Mouse (Mus musculus) midbrain, embryonic 13.5 days (tissue): ENCODE results near the gene Id3. TPM values are rescaled to one million over a fixed set of nuclear protein-coding genes. Genes with fewer than 3 reads are reported as not detected.

Experiments used
- ATAC-seq: fragments of 200-750 bp; cut with Nextera tagmentation; 2 replicates; pipeline ENCODE4 v1.8.0; 2017; ENCODE audit warnings: mild to moderate bottlenecking, moderate TSS enrichment, moderate library complexity
- H3K27ac ChIP-seq: fragments of 300-500 bp; sonication (generic); 2 replicates; pipeline ENCODE4 v1.5.1; 2015; ENCODE audit warnings: inconsistent platforms, mild to moderate bottlenecking, moderate library complexity
- H3K27me3 ChIP-seq: fragments of 300-500 bp; sonication (generic); 2 replicates; pipeline ENCODE4 v1.6.1; 2015; ENCODE audit warnings: mild to moderate bottlenecking, inconsistent platforms
- H3K36me3 ChIP-seq: fragments of 300-500 bp; sonication (generic); 2 replicates; pipeline ENCODE4 v1.6.1; 2015; ENCODE audit warnings: mild to moderate bottlenecking, inconsistent platforms
- H3K4me1 ChIP-seq: fragments of 300-500 bp; sonication (generic); replicated peaks from 2 replicates; pipeline ENCODE4 v1.6.1; 2015; ENCODE audit warnings: inconsistent platforms
- H3K4me2 ChIP-seq: fragments of 300-500 bp; sonication (generic); replicated peaks from 2 replicates; pipeline ENCODE4 v1.6.1; 2015; ENCODE audit warnings: moderate library complexity, mild to moderate bottlenecking, inconsistent platforms
- H3K4me3 ChIP-seq: fragments of 300-500 bp; sonication (generic); replicated peaks from 2 replicates; pipeline ENCODE4 v1.5.1; 2015; ENCODE audit warnings: mild to moderate bottlenecking, inconsistent platforms
- H3K9ac ChIP-seq: fragments of 300-500 bp; sonication (generic); replicated peaks from 2 replicates; pipeline ENCODE4 v1.6.1; 2015; ENCODE audit warnings: mild to moderate bottlenecking, inconsistent platforms
- H3K9me3 ChIP-seq: fragments of 300-500 bp; sonication (generic); 2 replicates; pipeline ENCODE4 v1.6.1; 2016; ENCODE audit warnings: mild to moderate bottlenecking, inconsistent platforms
- WGBS: fragments of 180-500 bp; shearing (Covaris S2); methylation state at CpG from one replicate; pipeline ENCODE4 v1.1.7; 2015; 5-methylcytosine and 5-hydroxymethylcytosine counted together
- polyA plus RNA-seq: library from polyadenylated mRNA; unstranded; fragments of >200 nt; fragmentation: Nextera tagmentation; extraction: Ambion mirVana; gene quantifications from 2 replicates; pipeline ENCODE4 v1.2.1, GENCODE M21; 2015

Gene Id3
- polyA plus RNA-seq, 1 experiment from 2014 or later = 214 TPM

DNA sequence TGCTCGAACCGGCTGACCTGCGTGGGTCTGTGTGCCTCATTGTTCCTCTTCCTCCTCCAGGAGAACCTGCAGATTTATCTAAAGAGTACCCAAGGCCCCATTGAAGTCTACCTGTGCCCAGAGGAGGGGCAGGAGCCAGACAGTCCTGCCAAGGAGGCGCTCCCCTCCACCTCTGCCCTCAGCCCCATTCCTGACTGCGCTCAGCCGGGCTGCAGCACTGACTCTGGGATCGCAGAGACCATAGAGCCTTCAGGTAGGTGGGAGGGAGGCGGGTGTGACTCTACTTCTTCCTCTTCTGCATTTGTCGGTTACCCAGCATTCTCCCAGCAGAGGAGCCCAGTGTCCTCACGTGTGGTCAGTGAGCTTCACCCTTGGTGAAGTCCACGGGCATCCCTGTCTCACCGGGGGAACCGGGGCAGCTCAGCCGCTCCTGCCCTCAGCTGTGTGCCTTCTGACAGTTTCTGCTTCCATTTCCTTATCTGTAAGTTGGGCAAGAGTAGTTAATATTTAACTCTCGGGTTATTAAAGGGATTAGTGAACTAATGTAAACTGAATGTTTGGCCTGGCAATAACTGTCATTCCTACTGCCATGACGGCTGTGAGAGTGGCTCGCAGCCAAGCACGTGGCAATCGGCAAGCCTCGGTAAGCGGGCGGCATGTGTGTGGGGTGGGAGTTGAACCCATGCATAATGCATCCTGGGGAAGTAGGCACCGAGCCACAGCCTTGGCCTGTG lies 43.6 kb downstream of the Id3 start:
- H3K9ac ChIP-seq = no peak overlapping the region
- H3K4me1 ChIP-seq = no peaks in the 10 kb centered on the region
- no peak overlapping the region for H3K4me2 ChIP-seq
- no peak overlapping the region for H3K27ac ChIP-seq
- peaks cover 14% of the 10 kb centered on the region; the same call in 1 of the 2 replicates for H3K36me3 ChIP-seq
- 90% methylated on average over 23 of the region's 23 CpGs for WGBS
- H3K4me3 ChIP-seq = no peak overlapping the region
- H3K9me3 ChIP-seq = no peaks in the 10 kb centered on the region
- ATAC-seq = no peak
- no peaks in the 10 kb centered on the region for H3K27me3 ChIP-seq

DNA sequence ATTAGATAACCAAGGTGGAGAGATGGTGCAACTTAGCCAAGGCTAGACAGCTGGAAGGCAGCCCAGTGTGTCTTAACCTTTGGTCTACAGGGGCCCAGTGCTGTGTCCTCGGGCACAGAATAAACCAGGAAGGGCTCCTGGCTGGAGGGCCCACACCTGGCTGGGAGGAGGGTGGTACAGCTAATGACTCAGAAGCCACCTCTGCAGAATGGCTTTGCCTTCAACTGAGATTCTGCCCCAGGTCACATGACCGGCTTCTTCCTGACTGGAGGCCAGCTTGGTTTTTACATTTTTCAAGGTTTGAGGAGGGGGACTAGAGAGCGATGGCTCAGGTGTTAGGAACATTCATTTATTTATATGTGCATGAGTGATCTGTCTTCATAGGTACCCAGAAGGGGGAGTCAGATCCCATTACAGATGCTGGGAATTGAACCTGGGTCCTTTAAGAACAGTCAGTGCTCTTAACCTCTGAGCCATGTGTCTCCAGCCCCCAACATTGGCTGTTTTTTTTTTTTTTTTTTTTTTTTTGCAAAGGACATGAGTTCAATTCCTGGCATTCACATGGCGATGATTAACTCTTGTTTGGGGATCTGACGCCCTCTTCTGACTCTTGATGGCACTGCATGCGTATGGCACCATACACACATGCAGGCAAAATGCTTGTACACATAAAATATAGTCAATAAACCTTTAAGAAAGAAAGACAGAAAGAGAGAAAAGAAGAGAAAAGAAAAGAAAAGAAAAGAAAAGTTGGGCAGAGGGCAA lies 45.9 kb downstream of the Id3 start:
- H3K36me3 ChIP-seq = peaks cover 21% of the 10 kb centered on the region; the same call in 1 of the 2 replicates
- 87% methylated on average over 6 of the region's 6 CpGs for WGBS

DNA sequence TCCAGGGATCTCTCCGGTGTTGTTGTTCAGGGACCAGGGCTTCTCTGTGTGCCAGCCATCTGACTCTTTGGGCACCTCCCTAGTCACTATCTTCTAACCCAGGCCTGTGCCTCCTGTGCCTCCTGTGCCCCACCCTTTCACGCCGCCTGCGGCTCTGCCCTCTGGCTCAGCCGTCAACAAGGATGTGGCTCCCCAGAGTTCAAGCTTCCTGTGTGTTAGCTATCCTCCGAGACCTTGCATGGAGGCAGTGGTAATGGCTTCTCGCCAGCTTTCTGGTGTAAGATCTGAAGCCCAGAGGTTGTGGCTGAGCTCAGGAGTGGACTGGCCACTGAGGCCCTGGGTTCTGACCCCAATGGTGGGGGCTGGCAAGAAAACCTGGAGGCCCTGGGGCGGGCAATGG lies 46.6 kb downstream of the Id3 start:
- no peak overlapping the region for H3K4me3 ChIP-seq
- ATAC-seq = no peak
- H3K4me1 ChIP-seq = no peaks in the 10 kb centered on the region
- peaks cover 21% of the 10 kb centered on the region; the same call in 1 of the 2 replicates for H3K36me3 ChIP-seq
- H3K9ac ChIP-seq = no peak overlapping the region
- no peaks in the 10 kb centered on the region for H3K27me3 ChIP-seq
- H3K4me2 ChIP-seq = no peak overlapping the region
- WGBS = 85% methylated on average over 8 of the region's 8 CpGs
- H3K9me3 ChIP-seq = no peaks in the 10 kb centered on the region
- no peak overlapping the region for H3K27ac ChIP-seq

More for the DNA sequence above, 45.9 kb downstream of the Id3 start:
- H3K27me3 ChIP-seq = no peaks in the 10 kb centered on the region
- no peaks in the 10 kb centered on the region for H3K9me3 ChIP-seq
- no peak overlapping the region for H3K27ac ChIP-seq
- H3K4me1 ChIP-seq = no peaks in the 10 kb centered on the region
- no peak overlapping the region for H3K9ac ChIP-seq
- ATAC-seq = no peak
- no peak overlapping the region for H3K4me3 ChIP-seq
- no peak overlapping the region for H3K4me2 ChIP-seq

DNA sequence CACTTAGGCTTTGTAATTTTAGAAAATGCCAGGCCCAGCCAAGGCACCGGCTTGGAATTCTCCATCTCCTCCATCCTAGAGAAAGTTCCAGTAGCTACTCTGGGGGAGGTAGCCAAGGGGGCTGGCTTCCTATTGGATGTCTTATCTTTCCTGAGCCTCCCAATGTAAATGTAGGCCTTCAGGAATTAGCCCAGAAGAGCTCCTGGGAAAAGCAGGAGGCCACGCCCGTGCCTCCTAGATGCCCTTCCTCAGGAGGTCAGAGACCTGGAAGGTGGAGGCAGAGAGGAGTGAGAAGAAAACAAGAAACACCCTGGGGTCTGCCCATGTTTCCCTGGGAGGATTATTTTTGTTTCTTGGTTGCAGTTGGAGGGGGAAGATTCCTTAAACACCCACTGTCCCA lies 50.3 kb downstream of the Id3 start:
- 85% methylated on average over 3 of the region's 3 CpGs for WGBS
- no peaks in the 10 kb centered on the region for H3K27me3 ChIP-seq
- H3K4me1 ChIP-seq = no peaks in the 10 kb centered on the region
- no peak for ATAC-seq
- no peaks in the 10 kb centered on the region for H3K9me3 ChIP-seq
- no peak overlapping the region for H3K4me3 ChIP-seq
- H3K4me2 ChIP-seq = no peak overlapping the region
- no peak overlapping the region for H3K9ac ChIP-seq
- H3K36me3 ChIP-seq = peaks cover 11% of the 10 kb centered on the region; the same call in 1 of the 2 replicates
- H3K27ac ChIP-seq = no peak overlapping the region

DNA sequence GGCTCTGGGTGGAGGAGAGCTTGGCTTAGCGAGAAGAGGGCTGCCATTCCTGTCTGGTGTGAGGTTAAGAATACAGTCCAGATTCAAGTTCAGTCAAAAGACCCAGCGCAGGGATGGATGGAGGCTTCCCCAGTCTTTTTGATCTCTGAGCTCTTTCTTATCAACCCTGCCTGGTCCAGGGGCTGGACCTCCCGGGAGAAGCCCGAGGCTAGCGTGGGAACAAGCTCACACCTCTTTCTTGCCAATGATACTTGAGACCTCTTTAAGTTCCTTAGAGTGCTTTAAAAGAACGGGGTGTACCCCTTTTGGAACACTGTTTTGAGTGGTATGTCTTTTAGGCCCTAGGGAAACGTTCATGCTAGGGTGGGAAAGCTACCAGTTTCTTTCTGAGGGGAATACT lies 51.7 kb downstream of the Id3 start:
- no peaks in the 10 kb centered on the region for H3K9me3 ChIP-seq
- H3K4me1 ChIP-seq = no peaks in the 10 kb centered on the region
- H3K4me3 ChIP-seq = no peak overlapping the region
- no peak overlapping the region for H3K27ac ChIP-seq
- H3K9ac ChIP-seq = no peak overlapping the region
- H3K4me2 ChIP-seq = no peak overlapping the region
- WGBS = 62% methylated on average over 7 of the region's 7 CpGs
- ATAC-seq = no peak
- peaks cover 11% of the 10 kb centered on the region; the same call in 1 of the 2 replicates for H3K36me3 ChIP-seq
- H3K27me3 ChIP-seq = no peaks in the 10 kb centered on the region

Other genes with a start within 250 kb of the Id3 start
- gene Cnr2, start 248.1 kb upstream of the Id3 start, polyA plus RNA-seq = 0.12 and 0.16 TPM in 2 replicates
- 49.5 and 52.9 TPM in 2 replicates for gene Fuca1, start 222.8 kb upstream of the Id3 start, polyA plus RNA-seq
- gene Hmgcl, start 197.0 kb upstream of the Id3 start, polyA plus RNA-seq = 50.3 and 51.0 TPM in 2 replicates
- gene Gale, start 179.8 kb upstream of the Id3 start, polyA plus RNA-seq = 39.0 and 40.1 TPM in 2 replicates
- 190 and 210 TPM in 2 replicates for gene Lypla2, start 170.9 kb upstream of the Id3 start, polyA plus RNA-seq
- 55.0 and 57.3 TPM in 2 replicates for gene Pithd1, start 156.2 kb upstream of the Id3 start, polyA plus RNA-seq
- 27.8 and 30.1 TPM in 2 replicates for gene Eloa, start 121.7 kb upstream of the Id3 start, polyA plus RNA-seq
- 333 and 348 TPM in 2 replicates for gene Rpl11, start 90.1 kb upstream of the Id3 start, polyA plus RNA-seq
- 3.8 and 4.0 TPM in 2 replicates for gene E2f2, start 28.9 kb downstream of the Id3 start, polyA plus RNA-seq
- 3.9 and 4.5 TPM in 2 replicates for gene Asap3, start 62.9 kb downstream of the Id3 start, polyA plus RNA-seq
- 0.87 and 1.1 TPM in 2 replicates for gene Tcea3, start 104.2 kb downstream of the Id3 start, polyA plus RNA-seq
- gene Zfp46, start 141.2 kb downstream of the Id3 start, polyA plus RNA-seq = 39.5 and 40.7 TPM in 2 replicates
- gene Hnrnpr, start 167.4 kb downstream of the Id3 start, polyA plus RNA-seq = 254 and 270 TPM in 2 replicates